Mouse (Mus musculus) heart, embryonic 13.5 days (tissue): ENCODE measurements around the gene Disp2. TPM values are rescaled to one million over a fixed set of nuclear protein-coding genes. Genes with fewer than 3 reads are reported as not detected.
A peak's percentile ranks its signal among the peaks of the same experiment; 100 is the strongest.

Source experiments
- ATAC-seq: fragments of 200-750 bp; cut with Nextera tagmentation; 2 replicates; pipeline ENCODE4 v1.8.0; 2017; ENCODE audit warnings: moderate TSS enrichment; ENCODE audit not compliant: insufficient number of reproducible peaks, low FRiP score, low TSS enrichment; ENCODE audit errors: extremely low read depth
- H3K27ac ChIP-seq: fragments of 300-500 bp; sonication (generic); replicated peaks from 2 replicates; pipeline ENCODE4 v1.5.1; 2015; ENCODE audit warnings: moderate library complexity, mild to moderate bottlenecking, inconsistent platforms
- H3K27me3 ChIP-seq: fragments of 300-500 bp; sonication (generic); replicated peaks from 2 replicates; pipeline ENCODE4 v1.6.1; 2015; ENCODE audit warnings: mild to moderate bottlenecking, inconsistent platforms
- H3K36me3 ChIP-seq: fragments of 300-500 bp; sonication (generic); 2 replicates; pipeline ENCODE4 v1.6.1; 2015; ENCODE audit warnings: mild to moderate bottlenecking, inconsistent platforms
- H3K4me1 ChIP-seq: fragments of 300-500 bp; sonication (generic); 2 replicates; pipeline ENCODE4 v1.6.1; 2015; ENCODE audit warnings: inconsistent platforms
- H3K4me2 ChIP-seq: fragments of 300-500 bp; sonication (generic); 2 replicates; pipeline ENCODE4 v1.6.1; 2015; ENCODE audit warnings: inconsistent platforms, mild to moderate bottlenecking, moderate library complexity
- H3K4me3 ChIP-seq: fragments of 300-500 bp; sonication (generic); 2 replicates; pipeline ENCODE4 v1.5.1; 2015; ENCODE audit warnings: moderate library complexity, mild to moderate bottlenecking, inconsistent platforms
- H3K9ac ChIP-seq: fragments of 300-500 bp; sonication (generic); 2 replicates; pipeline ENCODE4 v1.6.1; 2015; ENCODE audit warnings: inconsistent platforms, mild to moderate bottlenecking, moderate library complexity
- H3K9me3 ChIP-seq: fragments of 300-500 bp; sonication (generic); 2 replicates; pipeline ENCODE4 v1.6.1; 2016; ENCODE audit warnings: inconsistent platforms
- WGBS: fragments of 180-500 bp; shearing (Covaris S2); methylation state at CpG from one replicate; pipeline ENCODE4 v1.1.7; 2015; ENCODE audit warnings: mixed read lengths; 5-methylcytosine and 5-hydroxymethylcytosine counted together
- polyA plus RNA-seq: library from polyadenylated mRNA; unstranded; fragments of >200 nt; fragmentation: Nextera tagmentation; extraction: Ambion mirVana; gene quantifications from 2 replicates; pipeline ENCODE4 v1.2.1, GENCODE M21; 2015

Gene Disp2
- 0.17 and 0.24 TPM in 2 replicates for polyA plus RNA-seq

GRCm38 (mm10) chr2:118779504-118780480 lies at the start of gene Disp2:
Gene Disp2 (plus strand): TSS chr2:118779719.
- 0 out of 2 replicates have a peak, but pooled peaks have one; percentile 72 for ATAC-seq
- Histone ChIP-seq H3K4me2 (peak within 1 kb of the TSS; percentile 78), H3K36me3 (no peaks in the 10 kb centered on the region), H3K4me3 (peak within 1 kb of the TSS; percentile 47), H3K27me3 (peaks cover 38% of the 10 kb centered on the region), H3K4me1 (peaks cover 24% of the 10 kb centered on the region), H3K9me3 (no peaks in the 10 kb centered on the region), H3K27ac (0 out of 2 replicates have a peak within 1 kb of the TSS, but pooled peaks have one; percentile 0), H3K9ac (peak within 1 kb of the TSS; percentile 63)
- 11% methylated on average over 39 of the region's 39 CpGs for WGBS

GRCm38 (mm10) chr2:118729816-118730621 lies 49.5 kb upstream of the Disp2 start:
- Histone ChIP-seq H3K36me3 (no peaks in the 10 kb centered on the region), H3K4me1 (peaks cover 31% of the 10 kb centered on the region), H3K9me3 (no peaks in the 10 kb centered on the region), H3K4me2 (no peak overlapping the region), H3K4me3 (no peak overlapping the region), H3K9ac (no peak overlapping the region), H3K27me3 (peaks cover 57% of the 10 kb centered on the region), H3K27ac (no peak overlapping the region)
- no peak for ATAC-seq
- WGBS = 26% methylated on average over 8 of the region's 8 CpGs

- Histone ChIP-seq H3K27me3 (peaks cover 58% of the 10 kb centered on the region), H3K36me3 (no peaks in the 10 kb centered on the region), H3K4me3 (no peak overlapping the region), H3K9ac (no peak overlapping the region), H3K4me1 (peaks cover 31% of the 10 kb centered on the region), H3K4me2 (no peak overlapping the region), H3K27ac (no peak overlapping the region), H3K9me3 (no peaks in the 10 kb centered on the region)
- 3% methylated on average over 3 of the region's 3 CpGs for WGBS
- no peak for ATAC-seq
Measured at GRCm38 (mm10) chr2:118730622-118730915, 49.0 kb upstream of the Disp2 start.

GRCm38 (mm10) chr2:118731981-118732380 lies 47.5 kb upstream of the Disp2 start:
- ATAC-seq = no peak
- no peak overlapping the region for H3K27ac ChIP-seq
- no peak overlapping the region for H3K4me2 ChIP-seq
- 67% methylated on average over 5 of the region's 5 CpGs for WGBS
- H3K36me3 ChIP-seq = no peaks in the 10 kb centered on the region
- no peaks in the 10 kb centered on the region for H3K9me3 ChIP-seq
- no peak overlapping the region for H3K9ac ChIP-seq
- no peak overlapping the region for H3K4me3 ChIP-seq
- H3K4me1 ChIP-seq = peaks cover 31% of the 10 kb centered on the region
- peaks cover 57% of the 10 kb centered on the region for H3K27me3 ChIP-seq

- Histone ChIP-seq H3K27me3 (peaks cover 50% of the 10 kb centered on the region), H3K9me3 (no peaks in the 10 kb centered on the region), H3K4me3 (no peak overlapping the region), H3K9ac (no peak overlapping the region), H3K27ac (no peak overlapping the region), H3K4me1 (peaks cover 22% of the 10 kb centered on the region), H3K36me3 (no peaks in the 10 kb centered on the region), H3K4me2 (no peak overlapping the region)
- ATAC-seq = no peak
- WGBS = 43% methylated on average over 5 of the region's 5 CpGs
Measured at GRCm38 (mm10) chr2:118733341-118733740, 46.2 kb upstream of the Disp2 start.

GRCm38 (mm10) chr2:118740341-118740740 lies 39.2 kb upstream of the Disp2 start:
- Histone ChIP-seq H3K27ac (no peak overlapping the region), H3K4me3 (no peak overlapping the region), H3K36me3 (no peaks in the 10 kb centered on the region), H3K9me3 (no peaks in the 10 kb centered on the region), H3K4me1 (peaks cover 17% of the 10 kb centered on the region), H3K9ac (no peak overlapping the region), H3K4me2 (no peak overlapping the region), H3K27me3 (peaks cover 31% of the 10 kb centered on the region)
- 53% methylated on average over 3 of the region's 3 CpGs for WGBS
- no peak for ATAC-seq

GRCm38 (mm10) chr2:118741183-118741582 lies 38.3 kb upstream of the Disp2 start:
- Histone ChIP-seq H3K4me3 (no peak overlapping the region), H3K4me1 (peaks cover 17% of the 10 kb centered on the region), H3K36me3 (no peaks in the 10 kb centered on the region), H3K4me2 (no peak overlapping the region), H3K27me3 (peaks cover 24% of the 10 kb centered on the region), H3K27ac (no peak overlapping the region), H3K9ac (no peak overlapping the region), H3K9me3 (no peaks in the 10 kb centered on the region)
- no peak for ATAC-seq
- 63% methylated on average over 9 of the region's 9 CpGs for WGBS

GRCm38 (mm10) chr2:118743261-118743943 lies 36.1 kb upstream of the Disp2 start:
- peaks cover 36% of the 10 kb centered on the region for H3K4me1 ChIP-seq
- no peak for ATAC-seq
- 32% methylated on average over 8 of the region's 8 CpGs for WGBS
- no peak overlapping the region for H3K27ac ChIP-seq
- H3K27me3 ChIP-seq = peaks cover 23% of the 10 kb centered on the region
- H3K9me3 ChIP-seq = no peaks in the 10 kb centered on the region
- H3K36me3 ChIP-seq = no peaks in the 10 kb centered on the region
- H3K4me2 ChIP-seq = no peak overlapping the region
- H3K4me3 ChIP-seq = no peak overlapping the region
- H3K9ac ChIP-seq = no peak overlapping the region

- Histone ChIP-seq H3K36me3 (peaks cover 10% of the 10 kb centered on the region), H3K9me3 (no peaks in the 10 kb centered on the region), H3K9ac (peak overlapping the region; percentile 78; the same call in 1 of the 2 replicates), H3K4me3 (peak overlapping the region; percentile 94), H3K27ac (no peak overlapping the region), H3K27me3 (peaks cover 23% of the 10 kb centered on the region), H3K4me2 (peak overlapping the region; percentile 86), H3K4me1 (peaks cover 48% of the 10 kb centered on the region)
- ATAC-seq = no peak
- WGBS = 17% methylated on average over 7 of the region's 7 CpGs
Measured at GRCm38 (mm10) chr2:118744621-118745020, 34.9 kb upstream of the Disp2 start.

GRCm38 (mm10) chr2:118745232-118745884 lies 34.2 kb upstream of the Disp2 start, which contains the start of gene Inafm2:
Gene Inafm2 (plus strand): TSS chr2:118745758.
- H3K36me3 ChIP-seq = peaks cover 14% of the 10 kb centered on the region

More at GRCm38 (mm10) chr2:118745232-118745884, 34.2 kb upstream of the Disp2 start, which contains the start of gene Inafm2:
- peak; percentile 87 for ATAC-seq
- Histone ChIP-seq H3K4me2 (peak within 1 kb of the TSS; percentile 86), H3K4me3 (peak within 1 kb of the TSS; percentile 94), H3K4me1 (peaks cover 55% of the 10 kb centered on the region), H3K9me3 (no peaks in the 10 kb centered on the region), H3K9ac (peak within 1 kb of the TSS; percentile 99), H3K27me3 (peaks cover 23% of the 10 kb centered on the region), H3K27ac (peak within 1 kb of the TSS; percentile 80)
- WGBS = under 1% methylated on average over 55 of the region's 57 CpGs
